Mouse (Mus musculus): ENCODE data around the gene Olfr101.

GRCm38 (mm10) chr17:37270058-37270701, 33.9 kb downstream of the Olfr101 start, which contains the start of gene H2-M3:
- TF ChIP-seq EP300 (IDR thresholded peaks at IDR 0.05; ENCODE audit: insufficient read depth, low read depth, low read length) (no peak), POLR2A (IDR thresholded peaks at IDR 0.05; ENCODE audit: insufficient read depth, low read length) (no peak)

All from ES-Bruce4 (cell line).